Mouse (Mus musculus): ENCODE measurements around the gene Trim46. TPM values are rescaled to one million over a fixed set of nuclear protein-coding genes. Genes with fewer than 3 reads are reported as not detected.
A peak's percentile ranks its signal among the peaks of the same experiment; 100 is the strongest.
"Not testable (repeated sequence)": the region's sequence is repeated elsewhere in the genome, so short reads cannot be mapped to it uniquely, and the experiment has no call there.

The Trim46 gene
- total RNA-seq, 2 experiments from 2014 or later: 1.3 to 1.6 TPM

- DNase-seq: no peak
Observed at GRCm38 (mm10) chr3:89233562-89234110, 12.5 kb downstream of the Trim46 start.

GRCm38 (mm10) chr3:89232614-89233013 lies 13.5 kb downstream of the Trim46 start:
- DNase-seq: no peak

- no peak for DNase-seq
Observed at GRCm38 (mm10) chr3:89231772-89232275, 14.3 kb downstream of the Trim46 start.

- no peak for DNase-seq
Observed at GRCm38 (mm10) chr3:89231345-89231744, 14.8 kb downstream of the Trim46 start.

- DNase-seq: no peak
Observed at GRCm38 (mm10) chr3:89230561-89230960, 15.5 kb downstream of the Trim46 start.

GRCm38 (mm10) chr3:89229276-89229675 lies 16.8 kb downstream of the Trim46 start:
- DNase-seq: no peak

- DNase-seq: no peak
Observed at GRCm38 (mm10) chr3:89228836-89229235, 17.3 kb downstream of the Trim46 start, which contains the start of gene Muc1. TSS of gene Muc1 (plus strand) at chr3:89229057.

- peak; percentile 89 to 91 for DNase-seq
Observed at GRCm38 (mm10) chr3:89228180-89228549, 17.9 kb downstream of the Trim46 start.

GRCm38 (mm10) chr3:89227307-89228179 lies 18.6 kb downstream of the Trim46 start:
- DNase-seq: peak; percentile 92

GRCm38 (mm10) chr3:89226900-89227299 lies 19.2 kb downstream of the Trim46 start, which contains the start of gene Mtx1:
TSS of gene Mtx1 (minus strand) at chr3:89227088.
- no peak for DNase-seq

- no peak for DNase-seq
Observed at GRCm38 (mm10) chr3:89226361-89226760, 19.7 kb downstream of the Trim46 start.

- no peak for DNase-seq
Observed at GRCm38 (mm10) chr3:89225918-89226317, 20.2 kb downstream of the Trim46 start.

GRCm38 (mm10) chr3:89225321-89225815 lies 20.7 kb downstream of the Trim46 start:
- DNase-seq: no peak

GRCm38 (mm10) chr3:89224796-89225195 lies 21.3 kb downstream of the Trim46 start:
- DNase-seq: no peak

- DNase-seq: no peak
Observed at GRCm38 (mm10) chr3:89221167-89221566, 24.9 kb downstream of the Trim46 start.

- DNase-seq: no peak
Observed at GRCm38 (mm10) chr3:89219546-89219945, 26.6 kb downstream of the Trim46 start.

GRCm38 (mm10) chr3:89218271-89218670 lies 27.8 kb downstream of the Trim46 start:
- no peak for DNase-seq

GRCm38 (mm10) chr3:89216407-89216806 lies 29.7 kb downstream of the Trim46 start:
- DNase-seq: not testable (repeated sequence)

- DNase-seq: peak; percentile 81 to 87
Observed at GRCm38 (mm10) chr3:89215853-89216252, 30.3 kb downstream of the Trim46 start.

GRCm38 (mm10) chr3:89214681-89215411 lies 31.3 kb downstream of the Trim46 start, which contains the start of gene Thbs3:
TSS of gene Thbs3 (plus strand) at chr3:89215180.
- DNase-seq: no peak

- DNase-seq: peak; percentile 95 to 98
Observed at GRCm38 (mm10) chr3:89213803-89214530, 32.1 kb downstream of the Trim46 start.

GRCm38 (mm10) chr3:89210731-89211130 lies 35.4 kb downstream of the Trim46 start:
- peak; percentile 57 to 71 for DNase-seq

Data from adrenal gland, postnatal 36 days (tissue).